Mouse (Mus musculus): ENCODE measurements around the gene Hist2h2aa1. TPM values are rescaled to one million over a fixed set of nuclear protein-coding genes. Genes with fewer than 3 reads are reported as not detected.
"Not testable (repeated sequence)": the region's sequence is repeated elsewhere in the genome, so short reads cannot be mapped to it uniquely, and the experiment has no call there.

Hist2h2aa1 gene
- polyA plus RNA-seq, 1 experiment from 2014 or later = 13.4 TPM

DNA sequence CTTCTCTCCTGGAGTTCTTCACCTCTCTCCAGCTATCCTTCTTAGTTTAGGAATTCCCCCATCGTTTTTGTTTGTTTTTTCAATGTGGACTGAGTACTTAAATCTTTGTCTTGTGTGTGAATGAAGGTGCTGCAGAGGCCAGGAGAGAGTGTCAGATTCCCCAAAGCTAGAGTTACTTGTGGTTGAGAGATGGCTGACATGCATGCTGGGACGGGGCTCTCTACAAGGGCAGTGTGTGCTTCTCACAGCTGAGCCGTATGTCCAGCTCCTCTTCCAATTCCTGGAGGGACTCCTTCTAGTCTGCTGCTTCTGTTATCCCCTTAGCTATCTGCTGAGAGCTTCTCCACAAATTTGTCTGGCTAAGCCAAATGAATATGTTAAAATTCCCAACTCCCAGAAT, 9.5 kb upstream of the Hist2h2aa1 start:
- H3K4me1 ChIP-seq (replicated peaks) = peaks cover 21% of the 10 kb centered on the region
- no peaks in the 10 kb centered on the region for H3K9me3 ChIP-seq
- no peaks in the 10 kb centered on the region for H3K36me3 ChIP-seq
- 55% methylated on average over 3 of the region's 3 CpGs for WGBS
- H3K27ac ChIP-seq = no peak overlapping the region; the same call in 1 of the 2 replicates
- no peak for DNase-seq (ENCODE audit: low spot score)
- H3K27me3 ChIP-seq (ENCODE audit: insufficient read depth, poor library complexity, severe bottlenecking) = no peaks in the 10 kb centered on the region
- no peak overlapping the region for H3K4me3 ChIP-seq

DNA sequence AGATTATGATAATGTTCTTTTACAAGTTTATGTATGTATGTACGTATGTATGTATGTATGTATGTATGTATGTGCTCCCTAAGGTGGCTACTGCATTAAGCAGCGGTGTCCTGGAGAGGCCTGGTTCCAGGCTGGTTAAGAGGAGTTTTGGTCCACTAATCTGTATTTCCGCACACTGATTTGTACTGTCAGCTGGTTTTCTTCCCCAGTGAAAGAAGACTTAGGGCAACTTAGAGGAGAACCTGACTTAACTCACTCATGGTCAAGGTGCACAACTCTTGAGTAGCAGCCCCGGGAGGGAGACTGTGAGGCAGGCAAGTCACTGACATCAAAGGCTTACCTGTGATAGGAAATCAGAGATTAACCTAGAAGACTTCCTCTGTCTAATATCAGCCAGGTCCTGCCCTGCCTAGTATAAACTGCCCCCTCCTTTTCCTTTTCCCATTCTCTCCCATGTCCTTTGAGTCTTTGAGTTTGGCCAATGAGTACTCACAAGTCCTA, 8.4 kb upstream of the Hist2h2aa1 start:
- peak; percentile 33 for DNase-seq (ENCODE audit: low spot score)
- H3K27ac ChIP-seq = peak overlapping the region; percentile 91

DNA sequence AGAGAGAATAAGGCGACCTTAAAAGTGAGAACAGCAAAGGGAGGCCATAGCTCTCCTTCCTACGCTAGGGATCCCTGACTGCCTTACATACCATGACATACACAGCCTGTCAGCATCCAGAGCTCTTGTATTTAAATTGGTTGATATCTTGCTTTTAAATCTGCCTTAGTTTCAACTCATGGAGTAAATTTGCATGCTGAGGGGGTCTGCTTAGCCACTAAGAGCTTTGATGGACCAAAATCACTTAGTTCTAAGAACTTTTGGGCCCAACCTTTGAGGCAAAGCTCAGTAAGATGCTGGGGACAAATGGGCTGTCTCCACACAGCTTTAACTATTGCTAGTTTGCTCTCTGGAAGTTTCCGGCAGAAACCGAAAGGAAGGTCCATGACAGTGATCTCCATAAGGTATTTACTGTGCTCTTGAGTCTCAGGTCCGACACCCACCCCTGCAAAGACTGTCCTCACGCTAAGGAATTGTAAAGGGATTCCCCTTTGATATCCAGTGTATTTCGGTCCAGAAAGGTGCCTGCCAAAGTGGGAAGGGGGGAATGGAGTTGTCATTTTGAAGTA, 7.9 kb upstream of the Hist2h2aa1 start:
- 32% methylated on average over 7 of the region's 7 CpGs for WGBS
- peak; percentile 43 for DNase-seq (ENCODE audit: low spot score)
- Histone ChIP-seq H3K27me3 (ENCODE audit: insufficient read depth, poor library complexity, severe bottlenecking) (no peaks in the 10 kb centered on the region), H3K4me3 (peak overlapping the region; percentile 60), H3K4me1 (replicated peaks) (peaks cover 24% of the 10 kb centered on the region), H3K27ac (peak overlapping the region; percentile 91), H3K9me3 (no peaks in the 10 kb centered on the region), H3K36me3 (no peaks in the 10 kb centered on the region)

More for the DNA sequence above, 8.4 kb upstream of the Hist2h2aa1 start:
- WGBS = 86% methylated on average over 4 of the region's 4 CpGs
- H3K9me3 ChIP-seq = no peaks in the 10 kb centered on the region
- no peaks in the 10 kb centered on the region for H3K36me3 ChIP-seq
- peaks cover 24% of the 10 kb centered on the region for H3K4me1 ChIP-seq (replicated peaks)
- no peaks in the 10 kb centered on the region for H3K27me3 ChIP-seq (ENCODE audit: insufficient read depth, poor library complexity, severe bottlenecking)
- peak overlapping the region; percentile 60 for H3K4me3 ChIP-seq

DNA sequence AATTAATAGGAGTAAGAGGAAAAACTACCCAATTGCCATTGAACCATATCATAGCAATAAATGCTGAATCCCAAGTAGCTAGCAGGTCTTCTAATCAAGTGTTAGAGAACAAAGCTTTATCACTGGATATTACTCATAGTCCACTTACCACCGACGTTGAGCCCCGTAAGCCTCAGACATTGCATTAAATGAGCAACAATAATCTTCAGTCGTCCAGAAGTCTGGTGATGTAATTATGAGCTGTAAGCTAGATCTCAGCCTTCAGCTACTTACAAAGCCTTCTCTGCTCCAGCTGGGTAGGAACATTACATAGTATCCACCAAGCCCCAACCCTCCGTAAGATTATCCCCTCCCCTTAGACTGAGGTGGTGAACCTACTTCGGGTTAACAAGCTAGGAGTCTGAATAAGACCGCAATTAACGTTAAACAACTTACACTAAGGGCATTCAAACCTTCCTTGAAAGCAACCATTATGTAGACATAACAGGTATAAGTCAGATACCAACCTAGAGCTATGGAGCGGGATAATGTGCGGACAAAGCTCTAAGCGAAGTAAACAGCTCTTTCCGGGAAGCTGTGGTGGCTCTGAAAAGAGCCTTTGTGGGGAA, 7.3 kb upstream of the Hist2h2aa1 start:
- Histone ChIP-seq H3K4me1 (replicated peaks) (peaks cover 24% of the 10 kb centered on the region), H3K27ac (peak overlapping the region; percentile 91), H3K27me3 (ENCODE audit: insufficient read depth, poor library complexity, severe bottlenecking) (no peaks in the 10 kb centered on the region), H3K4me3 (peak overlapping the region; percentile 60), H3K9me3 (no peaks in the 10 kb centered on the region), H3K36me3 (no peaks in the 10 kb centered on the region)
- DNase-seq (ENCODE audit: low spot score) = peak; percentile 36
- WGBS = under 1% methylated on average over 12 of the region's 12 CpGs

DNA sequence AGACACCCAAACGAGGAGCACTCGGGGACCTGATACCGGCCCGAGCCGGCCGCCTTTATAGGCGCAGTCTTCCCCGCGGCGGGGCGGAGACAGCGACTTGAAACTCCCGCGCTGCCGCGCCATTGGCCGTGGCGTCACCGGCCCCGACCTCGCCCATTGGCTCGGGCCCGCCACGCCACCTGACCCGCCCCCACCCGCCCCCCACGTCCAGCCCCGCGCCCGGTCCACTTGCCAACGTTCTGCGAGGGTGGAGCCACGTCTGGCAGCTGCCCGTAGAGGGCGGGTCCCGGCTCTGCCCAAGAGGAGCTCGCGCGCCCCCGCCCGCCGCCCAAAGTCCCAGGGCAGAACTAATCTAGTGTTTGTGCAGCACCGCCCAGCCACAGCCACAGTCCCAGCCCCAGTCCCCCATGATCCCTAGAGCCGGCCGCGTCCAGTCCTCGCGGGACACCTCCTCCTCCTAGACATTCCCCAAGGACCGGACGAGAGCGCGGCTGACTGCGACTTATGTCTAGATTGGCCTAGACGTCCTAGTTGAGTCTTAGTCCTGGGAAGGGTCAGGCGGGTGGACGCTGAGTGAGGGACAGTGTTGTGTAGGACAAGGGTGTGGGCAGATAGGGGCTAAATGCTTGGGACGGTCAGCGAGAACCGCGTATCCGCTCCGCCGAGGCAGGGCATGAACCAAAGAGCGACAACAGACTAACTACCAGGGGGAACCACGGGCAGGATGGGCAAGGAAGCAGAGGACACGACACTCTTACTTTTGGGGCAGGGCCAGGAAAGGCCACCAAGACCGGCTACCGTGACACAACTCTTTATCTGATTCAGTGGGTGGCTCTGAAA, 6.1 kb upstream of the Hist2h2aa1 start, which contains the start of gene Hist2h3c2:
TSS of gene Hist2h3c2 (minus strand) at position 174 of the 840 bp plus-strand sequence.
- Histone ChIP-seq H3K4me1 (replicated peaks) (peaks cover 34% of the 10 kb centered on the region), H3K4me3 (peak within 1 kb of the TSS; percentile 60), H3K27ac (peak within 1 kb of the TSS; percentile 91)
- WGBS = under 1% methylated on average over 32 of the region's 68 CpGs
- not testable (repeated sequence) for H3K27me3 ChIP-seq (ENCODE audit: insufficient read depth, poor library complexity, severe bottlenecking); H3K9me3 ChIP-seq; H3K36me3 ChIP-seq; DNase-seq (ENCODE audit: low spot score)

DNA sequence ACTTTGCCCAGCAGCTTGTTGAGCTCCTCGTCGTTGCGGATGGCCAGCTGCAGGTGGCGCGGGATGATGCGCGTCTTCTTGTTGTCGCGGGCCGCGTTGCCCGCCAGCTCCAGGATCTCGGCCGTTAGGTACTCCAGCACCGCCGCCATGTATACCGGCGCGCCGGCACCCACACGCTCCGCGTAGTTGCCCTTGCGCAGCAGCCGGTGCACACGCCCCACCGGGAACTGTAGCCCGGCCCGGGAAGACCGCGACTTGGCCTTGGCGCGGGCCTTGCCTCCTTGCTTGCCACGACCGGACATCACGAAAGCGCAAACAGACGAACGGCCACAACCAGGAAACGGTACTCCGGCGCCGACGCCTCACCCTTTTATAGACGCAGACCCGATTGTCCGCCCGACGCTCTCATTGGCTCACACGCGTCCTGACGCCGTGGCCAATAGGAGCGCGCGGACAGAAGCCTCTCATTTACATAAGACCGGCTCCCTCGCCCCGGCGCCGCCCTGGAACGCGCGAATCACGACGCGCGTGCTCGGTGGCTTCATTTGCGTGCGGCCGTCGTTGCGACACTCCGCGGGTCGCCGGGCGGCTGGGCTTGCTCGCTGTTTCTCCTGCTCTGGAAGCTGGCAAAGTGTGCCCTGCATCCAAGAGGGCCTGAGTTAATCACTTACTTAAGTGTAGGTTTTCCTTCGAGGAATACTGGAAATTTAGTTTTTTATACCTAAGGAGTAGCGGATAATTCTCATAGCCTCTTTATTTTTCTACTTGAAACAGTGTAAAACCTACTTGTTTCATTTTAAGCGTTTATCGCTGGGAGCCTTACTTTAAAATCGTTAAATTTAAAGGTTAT, 5.1 kb upstream of the Hist2h2aa1 start, which contains the start of gene Hist2h2aa2:
TSS of gene Hist2h2aa2 (minus strand) at position 328 of the 850 bp plus-strand sequence.
- not testable (repeated sequence) for H3K36me3 ChIP-seq; H3K9me3 ChIP-seq; H3K27me3 ChIP-seq (ENCODE audit: insufficient read depth, poor library complexity, severe bottlenecking)
- Histone ChIP-seq H3K4me1 (replicated peaks) (peaks cover 43% of the 10 kb centered on the region), H3K27ac (peak within 1 kb of the TSS; percentile 96), H3K4me3 (peak within 1 kb of the TSS; percentile 46)
- WGBS = 3% methylated on average over 44 of the region's 85 CpGs
- peak; percentile 74 for DNase-seq (ENCODE audit: low spot score)

DNA sequence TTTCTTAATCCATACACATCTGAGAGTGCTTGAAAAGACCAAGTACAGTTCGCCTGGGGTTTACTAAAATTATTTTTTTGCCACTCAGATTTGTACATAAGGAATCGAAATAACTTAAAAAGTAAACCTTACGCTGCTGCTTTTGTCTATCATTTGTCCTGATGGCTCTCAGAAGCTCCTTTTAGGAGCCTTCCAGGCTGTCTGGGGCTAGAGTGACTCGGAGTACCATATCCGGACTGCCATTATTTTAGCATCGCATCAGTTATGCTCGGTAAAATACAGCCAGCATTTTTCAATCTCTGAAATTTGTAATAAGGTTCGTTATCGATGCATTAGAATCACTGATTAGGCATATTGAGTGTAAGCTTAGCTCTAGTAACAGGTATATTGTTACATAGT, 4.5 kb upstream of the Hist2h2aa1 start:
- H3K27me3 ChIP-seq (ENCODE audit: insufficient read depth, poor library complexity, severe bottlenecking) = no peaks in the 10 kb centered on the region
- H3K4me3 ChIP-seq = peak overlapping the region; percentile 42
- H3K27ac ChIP-seq = peak overlapping the region; percentile 96
- WGBS = 79% methylated on average over 9 of the region's 9 CpGs
- no peaks in the 10 kb centered on the region for H3K36me3 ChIP-seq
- H3K4me1 ChIP-seq (replicated peaks) = peaks cover 43% of the 10 kb centered on the region
- no peak for DNase-seq (ENCODE audit: low spot score)
- no peaks in the 10 kb centered on the region for H3K9me3 ChIP-seq

DNA sequence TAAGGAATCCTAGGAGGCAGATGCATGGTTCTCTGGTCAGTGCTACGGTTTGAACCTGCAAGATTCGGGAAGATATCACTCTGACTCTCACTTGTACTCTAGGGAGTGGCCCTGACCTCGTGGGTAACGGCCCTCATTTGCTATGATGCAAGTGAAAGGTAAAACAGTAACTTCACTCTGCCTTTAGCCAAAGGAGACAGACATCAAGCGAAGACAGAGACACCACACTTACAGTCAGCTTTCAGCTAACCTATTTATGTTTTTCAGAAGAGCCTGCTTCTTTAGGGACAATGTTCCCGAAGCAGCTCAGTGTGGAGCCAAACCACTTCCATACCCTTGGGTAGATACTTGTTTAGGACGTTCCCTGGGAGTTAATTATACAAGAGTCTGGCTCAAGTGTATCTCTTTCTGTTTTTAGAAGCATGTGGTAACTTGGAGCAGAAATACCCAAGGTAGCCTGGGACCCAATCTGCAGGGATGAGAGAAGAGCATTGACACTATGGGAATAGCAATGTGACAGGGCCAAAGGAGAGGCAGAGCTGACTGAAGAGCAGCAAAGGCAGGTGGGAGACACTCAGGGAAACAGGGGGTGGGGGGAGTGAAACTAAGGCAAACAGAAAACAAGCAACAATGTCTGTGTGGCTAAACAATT, 1.2 kb upstream of the Hist2h2aa1 start:
- Histone ChIP-seq H3K4me1 (replicated peaks) (peaks cover 46% of the 10 kb centered on the region), H3K27ac (peak overlapping the region; percentile 96), H3K9me3 (no peaks in the 10 kb centered on the region), H3K36me3 (no peaks in the 10 kb centered on the region), H3K27me3 (ENCODE audit: insufficient read depth, poor library complexity, severe bottlenecking) (no peaks in the 10 kb centered on the region), H3K4me3 (peak overlapping the region; percentile 57; the same call in 1 of the 2 replicates)
- no peak for DNase-seq (ENCODE audit: low spot score)
- WGBS = 85% methylated on average over 7 of the region's 7 CpGs

DNA sequence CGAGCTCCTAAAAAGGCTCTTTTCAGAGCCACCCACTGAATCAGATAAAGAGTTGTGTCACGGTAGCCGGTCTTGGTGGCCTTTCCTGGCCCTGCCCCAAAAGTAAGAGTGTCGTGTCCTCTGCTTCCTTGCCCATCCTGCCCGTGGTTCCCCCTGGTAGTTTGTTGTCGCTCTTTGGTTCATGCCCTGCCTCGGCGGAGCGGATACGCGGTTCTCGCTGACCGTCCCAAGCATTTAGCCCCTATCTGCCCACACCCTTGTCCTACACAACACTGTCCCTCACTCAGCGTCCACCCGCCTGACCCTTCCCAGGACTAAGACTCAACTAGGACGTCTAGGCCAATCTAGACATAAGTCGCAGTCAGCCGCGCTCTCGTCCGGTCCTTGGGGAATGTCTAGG, 721 bp downstream of the Hist2h2aa1 start:
- WGBS = 1% methylated on average over 10 of the region's 21 CpGs
- peak overlapping the region; percentile 81 for H3K27ac ChIP-seq
- H3K9me3 ChIP-seq; H3K27me3 ChIP-seq (ENCODE audit: insufficient read depth, poor library complexity, severe bottlenecking); DNase-seq (ENCODE audit: low spot score); H3K36me3 ChIP-seq: not testable (repeated sequence)
- H3K4me3 ChIP-seq = peak overlapping the region; percentile 44
- H3K4me1 ChIP-seq (replicated peaks) = peaks cover 48% of the 10 kb centered on the region

DNA sequence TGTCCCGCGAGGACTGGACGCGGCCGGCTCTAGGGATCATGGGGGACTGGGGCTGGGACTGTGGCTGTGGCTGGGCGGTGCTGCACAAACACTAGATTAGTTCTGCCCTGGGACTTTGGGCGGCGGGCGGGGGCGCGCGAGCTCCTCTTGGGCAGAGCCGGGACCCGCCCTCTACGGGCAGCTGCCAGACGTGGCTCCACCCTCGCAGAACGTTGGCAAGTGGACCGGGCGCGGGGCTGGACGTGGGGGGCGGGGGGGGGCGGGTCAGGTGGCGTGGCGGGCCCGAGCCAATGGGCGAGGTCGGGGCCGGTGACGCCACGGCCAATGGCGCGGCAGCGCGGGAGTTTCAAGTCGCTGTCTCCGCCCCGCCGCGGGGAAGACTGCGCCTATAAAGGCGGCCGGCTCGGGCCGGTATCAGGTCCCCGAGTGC, 1.1 kb downstream of the Hist2h2aa1 start, which contains the start of gene Hist2h3c1:
TSS of gene Hist2h3c1 (plus strand) at position 259 of the 430 bp plus-strand sequence.
- peak within 1 kb of the TSS; percentile 89 for H3K27ac ChIP-seq
- H3K27me3 ChIP-seq (ENCODE audit: insufficient read depth, poor library complexity, severe bottlenecking); H3K36me3 ChIP-seq; DNase-seq (ENCODE audit: low spot score); H3K9me3 ChIP-seq: not testable (repeated sequence)
- H3K4me1 ChIP-seq (replicated peaks) = peaks cover 47% of the 10 kb centered on the region
- under 1% methylated on average over 18 of the region's 47 CpGs for WGBS
- H3K4me3 ChIP-seq = peak within 1 kb of the TSS; percentile 59

DNA sequence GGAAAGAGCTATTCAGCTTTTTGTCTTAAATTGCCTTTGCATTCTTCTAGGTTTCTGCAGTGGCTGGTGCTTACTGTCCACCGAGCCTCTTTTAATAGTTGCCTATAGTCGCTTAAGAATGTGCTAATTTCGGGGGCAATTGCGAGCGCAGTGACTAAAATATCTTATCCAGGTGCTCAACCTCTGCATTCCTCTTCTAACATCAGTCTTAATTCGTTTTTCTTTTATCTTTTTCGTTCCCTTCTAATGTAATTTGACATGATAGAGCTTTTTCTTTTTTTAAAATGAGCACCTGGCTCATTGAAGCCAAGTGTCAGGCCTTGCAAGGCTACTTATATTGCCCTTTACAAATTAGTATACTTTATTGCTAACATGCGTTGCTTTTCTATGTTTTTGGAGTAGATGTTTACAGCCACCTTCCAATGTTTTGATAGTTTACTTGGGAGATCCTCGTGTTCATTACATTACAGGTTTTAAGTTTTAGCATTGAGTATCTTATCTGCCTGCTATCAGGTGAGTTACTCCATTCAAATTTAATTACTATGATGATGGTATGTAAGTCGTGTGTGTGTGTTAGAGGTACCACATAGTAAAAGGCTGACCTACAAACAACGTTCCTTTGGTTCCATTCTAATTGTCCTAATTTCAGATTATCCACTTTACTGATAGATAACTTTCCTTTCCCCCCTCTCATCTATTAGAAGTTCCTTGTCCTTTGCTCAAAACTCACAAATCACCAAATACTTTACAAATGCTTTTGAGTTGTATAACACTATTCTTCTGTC, 2.3 kb downstream of the Hist2h2aa1 start:
- Histone ChIP-seq H3K9me3 (no peaks in the 10 kb centered on the region), H3K4me1 (replicated peaks) (peaks cover 47% of the 10 kb centered on the region), H3K36me3 (no peaks in the 10 kb centered on the region), H3K27me3 (ENCODE audit: insufficient read depth, poor library complexity, severe bottlenecking) (no peaks in the 10 kb centered on the region), H3K4me3 (peak overlapping the region; percentile 59), H3K27ac (peak overlapping the region; percentile 89)
- WGBS = 3% methylated on average over 11 of the region's 11 CpGs
- DNase-seq (ENCODE audit: low spot score) = no peak
